In genomic region chr6:81487006-81487405, GRCm38 (mm10) we compare ENCODE assay signal across 22 mouse cellular contexts.
DNase-seq lines count a peak whose midpoint lies in the region; ATAC-seq and TF ChIP-seq lines count a peak whose summit lies in the region.
"Had no signal": no experiment of that assay in that cellular context is flagged by ENCODE, and none has a peak within 500 bp of the region (broad histone marks: within the 10 kb centered on the region; RNA-seq: fewer than 3 reads in every experiment).

No protein-coding gene starts in this region.

- H3K36me3 ChIP-seq in lung, postnatal 0 days (ENCODE audit: insufficient read depth, low read length): no peaks in the 10 kb centered on the region
- H3K36me3 ChIP-seq: embryonic facial prominence, embryonic 12.5 days; heart, embryonic 15.5 days; hindbrain, embryonic 15.5 days; midbrain, embryonic 12.5 days had no signal

- TF ChIP-seq EP300 in lung, postnatal 0 days (IDR thresholded peaks at IDR 0.05): no peak

- H3K9me3 ChIP-seq in lung, postnatal 0 days (ENCODE audit: low read length): no peaks in the 10 kb centered on the region
- H3K9me3 ChIP-seq: embryonic facial prominence, embryonic 12.5 days; forebrain, embryonic 13.5 days; heart, embryonic 15.5 days; hindbrain, embryonic 15.5 days; midbrain, embryonic 12.5 days had no signal

- peak; percentile 18 to 32 for DNase-seq in cerebellum, adult 18-20 months
- DNase-seq in cerebellum, adult 11 months: no peak
- peak; percentile 13 to 62 for DNase-seq in layer of hippocampus, adult 18-20 months (ENCODE audit: low spot score in 2 of 2)
- DNase-seq in layer of hippocampus, postnatal 25 days (ENCODE audit: extremely low spot score in 1 of 2, low spot score in 1 of 2): no peak
- DNase-seq in cerebellum, adult 2 months: peak; percentile 32 to 75
- DNase-seq in cerebellum, postnatal 36 days: peak; percentile 16 to 27
- DNase-seq in lung, postnatal 0 days (ENCODE audit: low spot score): no peak
- DNase-seq: adrenal gland, postnatal 36 days; heart, postnatal 36 days; kidney, adult 9 months; kidney, postnatal 14 days; lung, postnatal 14 days; right cerebral cortex, postnatal 14 days; thymus, postnatal 14 days had no signal

- H3K4me3 ChIP-seq in cerebellum, adult 2 months (replicated peaks; ENCODE audit: insufficient read depth, low read depth, low read length): no peak overlapping the region
- no peak overlapping the region for H3K4me3 ChIP-seq in lung, postnatal 0 days (ENCODE audit: low read depth, low read length)
- H3K4me3 ChIP-seq: embryonic facial prominence, embryonic 12.5 days; erythroblast, embryonic 14.5 days; forebrain, embryonic 13.5 days; heart, embryonic 15.5 days; hindbrain, embryonic 15.5 days; midbrain, embryonic 12.5 days had no signal

- no peak overlapping the region for H3K9ac ChIP-seq in lung, postnatal 0 days (replicated peaks; ENCODE audit: low read depth)
- H3K9ac ChIP-seq: embryonic facial prominence, embryonic 12.5 days; forebrain, embryonic 13.5 days; heart, embryonic 15.5 days; hindbrain, embryonic 15.5 days; midbrain, embryonic 12.5 days had no signal

- no peak for ATAC-seq in lung, postnatal 0 days
- ATAC-seq: CD4-positive, CD25-positive, alpha-beta regulatory T cell, adult 4 months; forebrain, embryonic 13.5 days; intestine, embryonic 16.5 days had no signal

- no peak for TF ChIP-seq POLR2A in cerebellum, adult 2 months (IDR thresholded peaks at IDR 0.05; ENCODE audit: borderline replicate concordance, insufficient read depth, low read length)

- H3K4me2 ChIP-seq in lung, postnatal 0 days (replicated peaks; ENCODE audit: low read depth, low read length): no peak overlapping the region
- H3K4me2 ChIP-seq: embryonic facial prominence, embryonic 12.5 days; forebrain, embryonic 13.5 days; heart, embryonic 15.5 days; hindbrain, embryonic 15.5 days; midbrain, embryonic 12.5 days had no signal

- TF ChIP-seq CTCF in cerebellum, adult 2 months (IDR thresholded peaks at IDR 0.05; ENCODE audit: borderline replicate concordance, insufficient read depth, low read depth, low read length): no peak
- no peak for TF ChIP-seq CTCF in lung, postnatal 0 days (IDR thresholded peaks at IDR 0.05)

- 11% methylated on average over 3 of the region's 3 CpGs for WGBS in cerebellum, adult 2 months
- WGBS in lung, postnatal 0 days: 57% methylated on average over 3 of the region's 3 CpGs

- H3K4me1 ChIP-seq in cerebellum, adult 2 months (ENCODE audit: control insufficient read depth, insufficient read depth, low read length): peaks cover 6% of the 10 kb centered on the region
- no peaks in the 10 kb centered on the region for H3K4me1 ChIP-seq in lung, postnatal 0 days (ENCODE audit: insufficient read depth, low read depth, low read length)
- H3K4me1 ChIP-seq: embryonic facial prominence, embryonic 12.5 days; forebrain, embryonic 13.5 days; heart, embryonic 15.5 days; hindbrain, embryonic 15.5 days; midbrain, embryonic 12.5 days had no signal

- H3K27ac ChIP-seq in cerebellum, adult 2 months (ENCODE audit: insufficient read depth, low read length): 0 out of 2 replicates have a peak overlapping the region, but pooled peaks have one; percentile 38
- no peak overlapping the region for H3K27ac ChIP-seq in lung, postnatal 0 days (ENCODE audit: low read length)
- H3K27ac ChIP-seq: embryonic facial prominence, embryonic 12.5 days; forebrain, embryonic 13.5 days; heart, embryonic 15.5 days; hindbrain, embryonic 15.5 days; midbrain, embryonic 12.5 days had no signal

- no peaks in the 10 kb centered on the region for H3K27me3 ChIP-seq in cerebellum, adult 2 months (ENCODE audit: control insufficient read depth, insufficient read depth, low read length)
- no peaks in the 10 kb centered on the region for H3K27me3 ChIP-seq in lung, postnatal 0 days (replicated peaks; ENCODE audit: insufficient read depth, low read length)
- H3K27me3 ChIP-seq: embryonic facial prominence, embryonic 12.5 days; forebrain, embryonic 13.5 days; heart, embryonic 15.5 days; hindbrain, embryonic 15.5 days; midbrain, embryonic 12.5 days had no signal

Comparison
In these comparisons a context has a peak if more than half of its experiments do, and no peak if none do; other contexts are left out.
1. DNase-seq: peak in cerebellum, adult 18-20 months (2 of 2), layer of hippocampus, adult 18-20 months (2 of 2), cerebellum, adult 2 months (2 of 2) and cerebellum, postnatal 36 days (2 of 2); none in cerebellum, adult 11 months (single experiment), layer of hippocampus, postnatal 25 days (0 of 2) and lung, postnatal 0 days (single experiment).